Mouse (Mus musculus) C2C12 (cell line): Measurements from ENCODE around the gene Cdr2.

ENCODE experiments used
- CEBPB ChIP-seq: IDR thresholded peaks from one replicate; pipeline ENCODE4 v1.6.1; 2011; ENCODE audit warnings: low read depth, mild to moderate bottlenecking, control low read depth, moderate library complexity
- CTCF ChIP-seq: IDR thresholded peaks from one replicate; pipeline ENCODE4 v1.5.1; 2011; ENCODE audit not compliant: control insufficient read depth, insufficient read depth, insufficient read length
- FOSL1 ChIP-seq: IDR thresholded peaks from one replicate; pipeline ENCODE4 v1.8.0; 2011; ENCODE audit warnings: mild to moderate bottlenecking, low read length; ENCODE audit not compliant: poor library complexity, insufficient read depth, severe bottlenecking
- MAX ChIP-seq: IDR thresholded peaks from one replicate; pipeline ENCODE4 v1.6.1; 2011; ENCODE audit warnings: mild to moderate bottlenecking, control low read depth
- MYOD1 ChIP-seq: IDR thresholded peaks from one replicate; pipeline ENCODE4 v1.6.1; 2011; ENCODE audit warnings: low read depth; ENCODE audit not compliant: control insufficient read depth, insufficient read length
- MYOG ChIP-seq: IDR thresholded peaks from one replicate; pipeline ENCODE4 v1.6.1; 2011; ENCODE audit not compliant: control insufficient read depth, insufficient read length; ENCODE audit errors: extremely low read depth
- USF1 ChIP-seq: IDR thresholded peaks from one replicate; pipeline ENCODE4 v1.6.1; 2011; ENCODE audit warnings: low read depth, mild to moderate bottlenecking, control low read depth, moderate library complexity

GRCm38 (mm10) chr7:120943936-120944509, 38.1 kb downstream of the Cdr2 start:
- TF ChIP-seq MAX (no peak), CTCF (no peak), USF1 (no peak), MYOD1 (no peak), FOSL1 (no peak), MYOG (no peak), CEBPB (no peak)
